Mouse (Mus musculus) ES-E14 (cell line): ENCODE results near the gene Eif2b3.

Experiments used
- CHD2 ChIP-seq: IDR thresholded peaks from 2 replicates; pipeline ENCODE4 v1.6.1; 2014; ENCODE audit warnings: mild to moderate bottlenecking, low read depth, low read length, inconsistent platforms
- HCFC1 ChIP-seq: IDR thresholded peaks from 2 replicates; pipeline ENCODE4 v1.6.1; 2012; ENCODE audit warnings: low read length, inconsistent platforms, borderline replicate concordance; ENCODE audit not compliant: insufficient read depth
- MAFK ChIP-seq: IDR thresholded peaks from 2 replicates; pipeline ENCODE4 v1.6.1; 2014; ENCODE audit warnings: mild to moderate bottlenecking, low read depth, low read length, inconsistent platforms; ENCODE audit not compliant: insufficient read depth
- ZC3H11A ChIP-seq: IDR thresholded peaks from 2 replicates; pipeline ENCODE4 v1.6.1; 2012; ENCODE audit warnings: low read depth, mild to moderate bottlenecking, inconsistent platforms, low read length, borderline replicate concordance
- ZNF384 ChIP-seq: IDR thresholded peaks from 2 replicates; pipeline ENCODE4 v1.6.1; 2012; ENCODE audit warnings: low read depth, low read length, inconsistent platforms

- TF ChIP-seq ZC3H11A = no peak
- no peak for TF ChIP-seq MAFK
- TF ChIP-seq HCFC1 = no peak
- no peak for TF ChIP-seq ZNF384
- TF ChIP-seq CHD2 = no peak
Measured at GRCm38 (mm10) chr4:117001957-117002356, 17.2 kb upstream of the Eif2b3 start.
